Mouse (Mus musculus) spleen, postnatal 10 days (tissue): ENCODE data around the gene Ehbp1.

ENCODE experiments used
- DNase-seq, 2 experiments: peaks; one replicate each; pipeline ENCODE4 v3.0.0; 2021 to 2022; ENCODE audit warnings: low spot score in 2 of 2

The Ehbp1 gene

GRCm38 (mm10) chr11:22342242-22343207, at the start of gene Ehbp1:
TSS of gene Ehbp1 (minus strand) at chr11:22342292.
- DNase-seq, result no peak

DNA sequence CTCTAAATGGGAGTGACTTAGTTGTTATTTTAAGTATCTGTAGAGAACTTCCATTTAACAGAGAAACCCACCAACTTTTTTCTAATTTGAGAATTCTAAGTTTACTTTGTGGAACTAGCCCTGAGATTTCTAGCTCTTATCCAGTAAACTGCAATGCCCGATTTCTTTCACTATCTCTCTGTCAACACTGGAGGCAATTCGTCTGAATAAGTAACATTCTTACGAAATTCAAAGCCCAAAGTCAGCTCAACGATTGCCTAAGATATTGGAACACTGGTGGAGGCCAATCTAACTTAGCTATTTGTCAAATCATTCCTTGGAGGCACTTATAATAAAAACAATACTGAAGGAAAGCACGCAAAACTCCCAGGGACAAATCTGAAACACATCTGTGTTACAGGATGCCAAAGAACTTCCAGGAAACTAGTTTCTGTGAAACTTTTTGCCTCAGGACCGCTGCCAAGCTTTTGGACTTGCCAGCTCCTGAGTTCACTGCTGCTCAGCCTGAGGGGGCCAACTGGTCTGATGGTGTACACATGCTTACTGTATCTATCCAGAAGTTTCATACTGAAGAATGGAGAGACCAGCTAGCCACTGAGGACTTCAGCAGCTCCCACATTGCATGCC, 45.5 kb upstream of the Ehbp1 start:
- DNase-seq, result no peak

DNA sequence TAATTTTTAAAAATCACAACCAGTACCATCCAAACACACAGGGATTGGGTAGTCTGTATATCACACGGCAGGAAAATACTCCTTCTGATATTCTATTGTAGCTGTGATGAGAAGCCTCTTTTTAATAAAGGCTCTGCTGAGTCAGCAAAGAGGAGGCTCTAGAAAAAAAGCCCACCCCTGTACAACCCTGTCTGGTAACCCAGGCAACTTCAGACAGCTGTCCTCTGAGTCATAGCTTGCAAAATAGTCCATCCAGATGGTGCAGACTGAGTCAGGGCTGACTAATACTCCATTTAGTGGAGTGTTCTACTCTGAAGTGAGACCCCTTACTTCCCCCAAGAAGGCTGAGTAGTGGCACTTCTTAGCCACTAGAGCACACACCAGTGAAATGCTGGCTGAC, 41.4 kb upstream of the Ehbp1 start:
- DNase-seq, result no peak

DNA sequence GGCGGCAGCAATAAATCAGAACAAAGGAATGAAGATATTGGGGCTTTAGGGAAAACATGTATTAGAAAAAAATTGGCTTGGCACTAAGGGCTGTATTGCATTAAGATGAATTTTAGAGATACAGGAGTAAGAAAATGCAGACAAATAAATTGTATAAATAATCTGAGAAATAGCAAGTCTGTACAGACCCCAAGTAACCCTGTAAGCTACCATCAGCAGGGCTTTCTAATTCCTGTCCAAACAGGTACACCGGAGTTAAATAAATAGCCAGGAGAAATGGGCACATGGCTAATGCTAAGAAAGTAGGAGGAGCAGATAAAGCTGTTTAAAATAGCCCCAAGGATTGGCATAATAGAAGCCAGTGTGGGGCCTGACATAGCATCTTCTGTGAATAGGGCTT, 32.7 kb upstream of the Ehbp1 start:
- DNase-seq, result no peak

DNA sequence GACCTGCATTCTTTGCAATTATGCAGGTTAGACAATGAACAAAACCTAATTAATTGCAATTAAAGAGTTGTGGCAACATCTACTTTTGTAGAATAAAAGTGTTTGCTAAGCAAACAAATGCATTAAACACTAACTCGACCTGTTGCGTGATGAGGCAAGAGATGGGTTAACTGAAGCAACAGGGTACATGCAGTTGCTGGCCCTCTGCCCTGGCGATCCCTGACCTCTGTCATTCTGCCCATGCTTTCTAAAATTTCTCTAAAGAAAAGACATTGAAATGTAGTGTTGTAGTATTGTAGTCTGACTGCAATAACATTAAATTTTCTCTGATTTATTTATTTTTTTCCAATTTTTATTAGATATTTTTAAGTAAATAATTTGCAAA, 31.2 kb upstream of the Ehbp1 start:
- DNase-seq, result no peak

- no peak for DNase-seq
Measured at GRCm38 (mm10) chr11:22372609-22373289, 30.7 kb upstream of the Ehbp1 start.

DNA sequence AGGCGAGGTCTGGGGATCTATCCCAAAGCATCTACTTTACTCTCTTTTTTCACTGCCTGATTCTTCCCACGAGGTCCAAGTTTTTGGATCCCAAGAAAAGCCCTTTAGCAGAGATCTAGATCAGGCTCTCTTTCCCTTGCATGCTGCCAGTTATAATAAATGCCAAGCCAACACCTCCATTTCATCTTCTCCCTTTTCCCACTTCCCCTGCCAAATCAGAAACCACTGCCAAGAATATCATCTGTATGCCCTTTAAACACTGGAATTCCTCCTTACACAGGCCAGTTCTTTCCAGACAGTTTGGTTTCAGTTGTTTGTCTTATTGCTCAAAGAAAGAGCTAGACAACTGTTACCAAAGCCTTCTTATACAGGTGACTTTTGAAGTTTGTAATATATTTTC, 27.7 kb upstream of the Ehbp1 start:
- no peak for DNase-seq

- no peak for DNase-seq
Measured at GRCm38 (mm10) chr11:22368621-22369020, 26.5 kb upstream of the Ehbp1 start.

- no peak for DNase-seq
Measured at GRCm38 (mm10) chr11:22366486-22366885, 24.4 kb upstream of the Ehbp1 start.

GRCm38 (mm10) chr11:22353962-22354621, 12.0 kb upstream of the Ehbp1 start:
- no peak for DNase-seq

- DNase-seq, result no peak
Measured at GRCm38 (mm10) chr11:22349945-22350344, 7.9 kb upstream of the Ehbp1 start.

DNA sequence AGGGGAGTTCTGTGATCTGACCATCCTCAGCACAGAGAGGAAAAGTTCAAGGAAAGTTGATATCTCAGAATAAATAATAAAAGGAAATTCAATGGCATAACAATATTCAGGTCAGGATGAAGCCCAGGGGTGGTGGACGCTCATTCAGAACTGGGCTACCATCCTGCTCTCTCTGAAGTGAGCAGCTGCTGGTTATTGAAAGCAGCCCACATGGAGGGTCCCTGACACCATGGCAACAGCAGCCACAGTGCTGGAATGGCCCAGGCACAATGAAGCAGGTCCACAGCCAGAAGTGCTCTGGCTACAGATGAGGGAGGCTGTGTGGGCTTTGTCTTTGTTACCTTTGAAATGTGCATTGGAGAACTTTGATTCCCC, 6.4 kb upstream of the Ehbp1 start:
- no peak for DNase-seq

DNA sequence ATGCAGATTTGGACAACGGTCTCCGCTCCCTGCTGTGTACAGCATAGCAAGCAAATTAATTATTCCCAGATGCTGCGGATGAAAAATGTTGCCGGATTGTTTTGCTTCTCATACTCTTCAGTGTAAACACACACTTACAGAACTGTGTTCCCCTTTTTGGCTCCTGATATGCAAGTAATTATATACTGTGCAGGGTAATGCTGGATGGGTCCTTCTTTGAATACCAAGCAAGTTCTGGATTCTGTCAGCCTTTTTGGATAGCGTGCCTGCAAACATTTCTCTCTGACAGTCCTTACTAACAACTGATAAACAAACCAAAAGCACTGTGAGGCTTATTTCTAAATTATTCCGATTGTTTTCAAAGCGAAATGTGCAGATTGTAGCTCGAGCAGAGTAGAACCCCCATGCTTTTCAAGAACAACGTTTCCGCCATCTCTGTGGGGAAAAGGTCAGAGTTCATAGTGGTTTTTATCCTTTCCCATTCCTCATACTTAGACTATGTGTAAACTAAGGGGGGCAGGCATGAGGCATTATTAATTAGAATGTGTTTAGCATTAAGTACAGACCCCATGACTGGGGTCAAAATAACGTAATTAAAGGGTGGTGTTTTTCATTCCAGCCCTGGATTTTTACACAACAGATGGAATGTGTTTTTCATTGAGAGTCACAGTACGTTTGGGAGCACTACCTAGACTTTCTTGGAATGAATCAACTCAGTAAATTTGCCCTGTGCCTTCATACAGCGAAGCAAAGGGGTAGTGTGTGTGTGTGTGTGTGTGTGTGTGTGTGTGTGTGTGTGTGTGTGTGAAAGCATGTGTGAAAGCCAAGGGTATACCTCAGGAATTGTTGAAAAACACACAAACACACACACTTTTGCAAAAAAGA, 5.8 kb upstream of the Ehbp1 start:
- no peak for DNase-seq

DNA sequence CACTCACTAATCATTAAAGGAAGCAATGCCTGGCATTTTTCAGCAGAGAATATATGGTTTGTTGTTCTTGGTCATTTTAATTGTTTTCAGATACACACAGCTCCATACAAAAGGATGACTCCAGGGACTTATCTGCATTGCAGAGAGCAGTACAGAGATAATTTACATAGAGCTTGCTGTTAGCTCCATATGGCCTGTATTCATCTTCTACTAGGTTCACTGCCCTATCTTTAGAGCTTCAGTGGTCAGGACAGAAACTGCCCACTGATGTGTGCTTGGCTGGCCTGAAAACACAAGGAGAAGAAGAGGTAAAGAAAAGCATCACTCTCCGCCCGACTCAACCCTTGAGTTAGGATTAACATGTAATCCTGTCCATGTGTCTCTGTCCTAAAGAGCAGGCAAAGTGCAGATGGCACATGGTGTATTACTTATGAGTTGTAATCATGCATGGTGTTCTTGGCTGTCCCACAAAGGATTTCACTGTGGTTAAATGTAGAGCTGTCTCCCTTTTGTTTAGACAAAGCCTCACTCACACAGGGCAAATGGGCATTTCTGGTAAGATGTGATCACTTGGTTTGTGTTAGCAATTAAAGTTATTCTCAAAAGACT, 14.7 kb downstream of the Ehbp1 start:
- DNase-seq, result no peak

DNA sequence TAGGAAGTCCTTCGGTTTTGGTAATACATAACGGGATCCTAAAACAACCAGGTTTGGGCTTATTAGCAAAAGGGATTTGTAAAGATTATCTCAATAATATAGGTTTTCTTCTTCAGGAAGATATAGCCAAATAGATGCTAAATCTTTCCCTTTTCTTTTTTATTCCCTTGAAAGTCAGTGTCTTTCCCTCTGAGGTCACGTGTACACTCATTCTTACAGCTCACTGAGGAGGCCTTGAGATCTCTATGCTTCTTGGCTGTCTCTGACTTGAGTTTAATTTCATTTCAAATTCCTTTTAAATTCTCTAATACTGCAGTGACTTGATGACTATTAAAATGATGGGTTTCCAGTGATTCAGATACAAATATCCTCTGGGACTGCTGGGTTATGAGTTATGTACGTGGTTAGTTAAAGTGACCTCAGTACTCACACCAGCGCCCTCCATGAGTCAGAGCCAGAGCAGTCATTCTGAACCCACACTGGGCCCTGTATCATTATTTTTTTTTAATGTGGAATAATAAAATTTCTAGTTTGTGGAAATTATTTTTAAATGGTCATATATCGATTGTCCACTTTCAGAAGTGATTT, 24.2 kb downstream of the Ehbp1 start:
- DNase-seq, result no peak

DNA sequence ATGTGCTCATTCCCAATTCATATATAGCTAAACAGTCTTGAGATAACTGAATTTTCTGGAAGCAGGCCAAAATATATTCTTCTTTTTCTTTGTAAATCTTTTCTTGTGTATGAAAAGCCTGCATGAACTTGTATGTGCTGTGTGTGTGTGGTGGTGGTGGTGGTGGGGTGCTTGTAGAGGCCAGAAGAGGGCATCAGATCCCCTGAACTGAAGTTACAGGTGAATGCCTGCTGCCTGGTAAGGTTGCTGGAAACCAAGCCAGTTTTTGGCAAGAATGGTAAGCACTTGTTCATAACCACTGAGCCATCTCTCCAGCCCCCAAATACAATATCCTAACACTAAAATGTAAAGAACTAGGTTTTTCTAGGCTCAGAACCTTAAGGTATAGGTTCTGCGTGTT, 26.3 kb downstream of the Ehbp1 start:
- DNase-seq, result no peak

DNA sequence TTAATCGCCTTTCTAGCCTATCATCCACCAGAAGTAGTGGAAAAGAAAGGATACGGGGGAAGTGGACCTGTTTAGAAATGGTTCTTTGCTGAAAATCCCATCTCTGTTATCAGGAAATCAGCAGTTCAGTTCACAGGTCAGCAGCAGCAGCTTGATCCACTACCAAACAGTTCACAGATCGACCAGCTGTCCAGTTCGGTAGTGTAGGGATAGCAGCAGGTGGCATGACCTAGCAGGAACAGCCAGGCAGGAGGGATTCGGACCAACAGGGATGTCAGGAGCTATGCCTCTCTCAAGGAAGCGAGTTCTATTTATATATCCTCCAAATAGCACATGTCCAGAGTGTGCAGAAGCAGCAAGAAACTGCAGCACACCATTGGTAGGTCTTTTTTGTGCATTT, 40.9 kb downstream of the Ehbp1 start:
- DNase-seq, result no peak

DNA sequence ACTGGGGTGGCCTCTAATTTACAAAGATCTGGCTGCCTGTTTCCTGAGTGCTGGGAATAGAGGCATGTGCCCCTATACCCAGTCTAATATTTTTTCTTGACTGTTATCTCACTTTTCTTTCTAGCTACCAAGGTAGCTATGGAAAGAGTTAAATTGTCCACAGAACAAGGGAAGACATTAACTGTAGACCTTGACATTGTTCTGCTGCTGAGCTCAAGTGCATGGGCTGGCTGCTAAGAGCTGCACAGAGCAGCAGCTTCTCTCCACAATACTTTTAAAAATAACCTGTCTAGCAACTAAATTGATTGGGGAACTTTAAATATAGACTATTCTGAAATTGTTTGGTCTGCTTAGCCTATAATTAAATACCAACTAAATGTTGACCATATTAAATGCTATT, 52.9 kb downstream of the Ehbp1 start:
- DNase-seq, result no peak

GRCm38 (mm10) chr11:22287513-22287900, 54.6 kb downstream of the Ehbp1 start:
- no peak for DNase-seq

DNA sequence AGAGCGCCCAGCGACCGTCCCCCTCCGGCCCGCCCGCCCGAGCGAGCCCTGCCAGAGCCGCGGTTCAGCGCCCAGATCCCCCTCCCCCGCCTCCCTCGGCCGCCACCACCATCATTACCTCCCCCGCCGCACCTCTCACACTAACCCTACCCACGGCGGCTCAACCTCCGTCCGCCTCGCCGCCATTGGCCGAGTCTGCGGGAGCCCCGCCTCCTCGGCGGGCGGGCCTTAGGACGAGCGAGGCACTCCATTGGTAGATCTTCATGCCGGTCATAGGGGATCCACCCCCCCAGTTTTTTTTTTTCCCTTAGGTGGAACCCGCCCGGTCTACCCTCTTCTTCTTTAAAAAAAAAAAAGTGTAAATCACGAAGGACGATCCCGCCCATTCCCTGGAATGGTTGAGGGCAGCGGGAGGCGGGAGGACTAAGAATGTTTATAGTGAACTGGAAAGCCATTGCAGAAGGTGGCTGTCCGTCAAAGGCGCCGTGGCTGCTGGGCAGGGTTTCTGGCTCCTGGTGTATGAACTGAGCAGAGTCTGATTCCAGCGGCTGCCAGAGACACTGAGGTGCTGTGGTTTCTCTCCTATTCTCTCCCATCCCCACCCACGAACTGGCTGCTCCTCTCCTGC, 55.1 kb downstream of the Ehbp1 start:
- peak; percentile 90 to 91 for DNase-seq
